Mouse (Mus musculus): Measurements from ENCODE around the gene Hist3h2ba.

Gene Hist3h2ba

DNA sequence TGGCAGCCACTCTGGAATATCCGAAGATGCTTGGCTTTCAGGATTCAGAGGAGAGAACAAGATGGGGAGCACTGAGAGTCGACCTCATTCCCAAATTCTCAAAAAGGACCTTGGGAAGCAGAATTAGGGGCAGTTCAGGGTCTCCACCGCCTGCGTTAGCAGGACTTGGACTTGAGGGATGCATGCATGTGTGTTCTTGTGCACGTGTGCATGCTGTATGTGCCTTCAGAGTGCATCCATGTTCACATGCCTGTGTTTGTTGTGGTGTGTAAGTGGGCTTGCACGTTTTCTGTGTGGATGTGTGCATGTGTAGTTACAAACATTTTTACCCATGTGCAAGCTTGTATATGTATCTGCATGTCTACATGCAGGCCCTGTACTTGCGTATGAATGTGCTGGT is 15.5 kb downstream of the Hist3h2ba start:
- no peak for DNase-seq (ENCODE audit: low read depth, low spot score)

DNA sequence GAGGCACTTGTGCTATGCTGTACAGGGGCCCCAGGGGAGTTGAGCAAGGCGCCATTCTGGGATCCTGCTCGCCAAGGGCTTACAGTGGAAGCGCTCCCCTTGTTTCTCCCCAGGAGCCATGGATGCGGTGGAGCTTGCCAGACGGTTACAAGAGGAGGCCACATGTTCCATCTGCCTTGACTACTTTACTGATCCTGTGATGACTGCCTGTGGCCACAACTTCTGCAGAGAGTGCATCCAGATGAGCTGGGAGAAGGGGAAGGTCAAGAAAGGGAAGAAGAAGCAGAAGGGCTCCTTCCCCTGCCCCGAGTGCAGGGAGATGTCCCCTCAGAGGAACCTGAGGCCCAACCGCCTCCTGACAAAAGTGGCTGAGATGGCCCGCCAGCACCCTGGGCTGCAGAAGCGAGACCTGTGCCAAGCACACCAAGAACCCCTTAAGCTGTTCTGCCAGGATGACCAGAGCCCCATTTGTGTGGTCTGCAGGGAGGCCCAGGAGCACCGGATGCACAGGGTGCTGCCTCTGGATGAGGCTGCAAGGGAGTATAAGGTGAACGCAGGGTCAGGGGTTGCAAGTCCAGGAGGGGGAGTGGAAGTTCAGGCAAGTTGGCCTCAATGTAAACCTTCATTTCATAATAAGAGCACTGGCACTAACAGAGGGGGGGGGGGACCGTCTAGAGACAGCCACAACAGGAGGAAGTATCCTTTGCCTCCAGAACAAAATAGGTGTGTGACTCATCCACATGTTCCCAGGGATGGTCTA is 16.5 kb downstream of the Hist3h2ba start:
- peak; percentile 57 for DNase-seq (ENCODE audit: low read depth, low spot score)

DNA sequence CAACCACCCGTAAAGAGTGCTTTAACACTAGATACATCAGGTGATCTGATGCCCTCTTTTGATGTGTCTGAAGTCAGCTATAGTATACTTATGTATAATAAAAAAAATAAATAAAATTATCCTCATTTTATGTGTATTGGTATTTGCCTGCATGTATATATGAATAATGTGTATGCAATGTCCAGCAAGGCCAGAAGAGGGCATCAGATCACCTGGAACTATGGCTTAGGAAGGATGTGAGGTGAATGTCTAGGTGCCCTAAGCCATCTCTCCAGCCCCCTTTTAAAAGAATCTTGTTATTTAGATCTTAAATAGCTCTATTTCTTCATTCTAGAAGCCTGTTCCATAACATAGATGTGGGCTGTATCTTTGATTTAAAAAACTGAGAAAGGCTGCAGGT is 18.6 kb downstream of the Hist3h2ba start:
- peak; percentile 49 for DNase-seq (ENCODE audit: low read depth, low spot score)

DNA sequence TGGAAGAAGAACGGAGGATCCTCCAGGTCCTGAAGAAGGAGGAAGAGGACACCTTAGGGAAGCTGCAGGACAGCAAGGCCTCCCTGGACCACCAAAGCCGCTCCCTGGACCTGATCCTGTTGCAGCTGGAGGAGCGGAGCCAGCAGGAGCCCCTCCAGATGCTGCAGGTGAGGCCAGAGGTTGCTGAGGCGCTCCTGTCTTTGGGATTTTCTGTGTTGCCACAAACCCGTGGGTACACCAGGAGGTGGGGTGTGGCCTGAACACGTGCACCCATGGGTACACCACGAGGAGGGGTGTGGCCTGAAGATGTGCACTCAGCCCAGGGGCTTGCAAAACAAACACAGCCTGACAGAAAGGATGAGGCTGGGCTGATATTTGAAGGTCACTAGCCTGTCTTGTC is 19.8 kb downstream of the Hist3h2ba start:
- no peak for DNase-seq (ENCODE audit: low read depth, low spot score)

DNA sequence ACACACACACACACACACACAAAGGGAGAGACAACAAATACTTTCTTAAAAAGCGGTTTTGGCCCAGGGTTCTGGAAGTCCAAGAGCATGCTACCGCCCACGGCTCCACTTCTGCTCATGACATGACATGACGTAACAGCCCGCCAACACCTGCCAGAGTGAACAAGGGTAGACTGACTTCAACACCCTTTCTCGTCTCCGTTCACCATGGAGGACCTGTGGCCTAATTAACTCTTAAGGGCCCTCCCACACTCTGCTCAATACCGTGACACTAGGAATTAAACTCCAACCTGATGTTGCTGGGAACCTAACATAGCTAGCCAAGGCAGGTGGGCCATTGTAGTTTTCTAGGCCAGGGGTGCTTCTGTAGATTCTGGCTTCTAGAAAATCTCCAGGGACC is 20.3 kb downstream of the Hist3h2ba start:
- no peak for DNase-seq (ENCODE audit: low read depth, low spot score)

DNA sequence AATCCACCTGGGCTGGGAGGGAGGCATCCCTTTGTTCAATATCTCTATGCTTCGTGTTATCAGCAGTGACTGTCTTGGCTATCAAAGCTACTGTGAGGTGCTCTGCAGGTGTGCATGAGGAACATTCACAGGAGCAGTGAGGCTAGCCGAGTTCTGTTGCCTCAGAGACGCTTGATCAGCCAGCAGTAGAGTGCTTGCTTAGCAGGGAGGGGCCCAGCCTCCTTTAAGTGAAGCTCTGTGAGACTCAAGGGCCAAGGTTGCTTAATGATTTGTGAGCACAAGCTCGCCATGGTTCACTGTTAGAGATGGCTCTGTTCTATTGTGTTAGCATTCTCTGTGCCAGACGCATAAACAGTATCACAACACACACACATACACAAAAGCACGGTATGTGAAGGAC is 20.9 kb downstream of the Hist3h2ba start:
- no peak for DNase-seq (ENCODE audit: low read depth, low spot score)

DNA sequence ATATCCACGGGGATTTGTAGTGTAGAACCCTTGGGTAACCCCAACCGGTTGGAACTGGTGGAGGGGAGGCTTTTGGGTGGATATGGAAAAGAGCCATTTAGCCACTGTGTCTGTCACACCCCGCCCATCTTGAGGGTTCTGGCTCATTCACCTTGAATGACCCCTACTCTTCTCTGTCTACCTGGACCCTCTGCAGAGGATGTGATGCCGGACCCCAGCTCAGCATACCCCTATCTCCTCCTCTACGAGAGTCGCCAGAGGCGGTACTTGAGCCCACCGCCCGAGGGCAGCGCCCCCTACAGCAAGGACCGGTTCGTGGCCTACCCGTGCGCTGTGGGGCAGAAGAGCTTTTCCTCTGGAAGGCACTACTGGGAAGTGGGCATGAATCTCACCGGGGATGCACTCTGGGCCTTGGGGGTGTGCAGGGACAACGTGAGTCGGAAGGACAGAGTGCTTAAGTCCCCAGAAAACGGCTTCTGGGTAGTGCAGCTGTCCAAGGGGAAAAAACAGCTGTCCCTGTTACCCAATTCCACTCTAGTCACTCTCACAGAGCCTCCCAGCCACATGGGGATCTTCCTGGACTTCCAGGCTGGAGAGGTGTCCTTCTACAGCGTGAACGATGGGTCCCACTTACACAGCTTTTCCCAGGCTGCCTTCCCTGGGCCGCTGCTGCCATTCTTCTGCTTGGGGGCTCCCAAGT is 22.3 kb downstream of the Hist3h2ba start:
- DNase-seq (ENCODE audit: low read depth, low spot score), result peak; percentile 29

DNA sequence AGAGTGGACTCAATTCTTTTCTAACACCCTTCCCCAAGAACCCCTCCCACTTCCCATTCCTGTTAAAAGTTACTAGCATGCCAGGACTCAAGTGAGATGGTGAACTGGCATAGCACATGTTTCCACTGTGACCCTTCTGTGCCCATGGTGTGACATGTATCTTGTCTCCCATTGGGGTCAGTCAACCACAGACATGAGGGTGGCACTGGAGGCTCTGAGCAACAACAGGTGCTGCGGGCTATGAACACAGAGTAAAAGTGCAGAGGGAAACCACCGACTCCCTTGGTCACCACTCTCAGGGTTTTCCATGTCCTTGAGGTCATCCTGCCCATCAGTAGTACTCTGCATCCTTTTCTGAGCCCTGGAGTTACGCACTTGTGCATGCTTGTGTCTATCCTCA is 23.1 kb downstream of the Hist3h2ba start:
- no peak for DNase-seq (ENCODE audit: low read depth, low spot score)

DNA sequence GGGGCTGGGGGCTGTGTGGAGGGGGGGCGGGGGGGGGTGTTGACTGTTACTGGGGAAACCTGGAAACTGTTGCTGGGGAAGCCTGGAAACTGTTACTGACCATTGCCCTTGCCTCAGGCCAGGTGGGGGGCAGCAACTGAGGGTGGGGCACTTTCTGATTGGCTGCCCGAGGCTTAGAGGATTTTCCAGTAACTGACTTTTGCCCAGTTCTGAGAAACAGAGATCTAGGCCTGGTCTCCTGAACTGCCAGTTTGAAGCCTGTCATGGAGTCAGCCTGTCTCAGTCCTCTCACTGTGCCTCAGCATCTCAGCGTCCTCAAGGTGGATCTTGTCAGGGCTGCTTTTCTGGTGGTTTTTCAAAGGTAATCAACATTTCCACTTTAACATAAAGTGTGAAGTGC is 25.7 kb downstream of the Hist3h2ba start:
- DNase-seq (ENCODE audit: low read depth, low spot score), result no peak

DNA sequence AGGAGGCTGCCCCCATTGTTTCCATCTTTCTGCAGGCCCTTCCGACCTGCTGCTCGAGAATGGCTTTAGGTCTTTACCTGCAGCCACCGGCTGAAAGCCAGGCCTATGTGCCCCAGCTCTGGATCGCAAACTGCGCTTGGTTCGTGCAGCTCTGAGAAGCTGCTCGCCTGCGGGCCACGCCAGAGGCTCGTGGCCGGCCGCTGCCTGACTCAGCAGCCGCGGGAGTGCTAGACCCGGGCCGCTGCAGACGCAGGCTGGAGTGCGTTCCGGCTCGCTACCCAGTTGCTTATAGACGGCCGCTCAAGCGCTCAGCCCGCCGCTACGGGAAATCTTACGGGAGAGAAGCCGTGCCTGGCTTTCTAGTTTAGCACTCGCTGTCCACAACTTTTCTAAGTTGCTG is 28.4 kb downstream of the Hist3h2ba start:
- peak; percentile 44 for DNase-seq (ENCODE audit: low read depth, low spot score)

DNA sequence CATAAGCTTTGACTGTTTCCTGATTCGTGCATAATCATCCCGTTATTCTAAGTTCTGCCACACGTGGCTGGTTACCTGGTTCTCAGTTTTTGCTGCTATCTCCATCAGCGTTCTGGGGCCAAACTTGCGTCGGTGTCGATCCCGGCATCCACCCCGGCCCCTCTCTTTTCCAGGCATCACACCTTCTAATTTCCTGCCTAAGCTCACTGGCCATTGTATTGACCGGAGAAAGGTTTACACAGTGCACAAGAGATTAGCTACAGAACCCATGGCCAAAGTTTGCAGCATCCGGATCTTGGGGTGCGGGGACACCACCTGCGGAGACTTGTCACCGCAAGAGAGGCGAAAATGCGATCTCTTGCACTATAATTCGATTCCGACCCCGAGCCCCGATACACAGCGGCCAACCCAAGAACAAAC is 28.9 kb downstream of the Hist3h2ba start:
- no peak for DNase-seq (ENCODE audit: low read depth, low spot score)

DNA sequence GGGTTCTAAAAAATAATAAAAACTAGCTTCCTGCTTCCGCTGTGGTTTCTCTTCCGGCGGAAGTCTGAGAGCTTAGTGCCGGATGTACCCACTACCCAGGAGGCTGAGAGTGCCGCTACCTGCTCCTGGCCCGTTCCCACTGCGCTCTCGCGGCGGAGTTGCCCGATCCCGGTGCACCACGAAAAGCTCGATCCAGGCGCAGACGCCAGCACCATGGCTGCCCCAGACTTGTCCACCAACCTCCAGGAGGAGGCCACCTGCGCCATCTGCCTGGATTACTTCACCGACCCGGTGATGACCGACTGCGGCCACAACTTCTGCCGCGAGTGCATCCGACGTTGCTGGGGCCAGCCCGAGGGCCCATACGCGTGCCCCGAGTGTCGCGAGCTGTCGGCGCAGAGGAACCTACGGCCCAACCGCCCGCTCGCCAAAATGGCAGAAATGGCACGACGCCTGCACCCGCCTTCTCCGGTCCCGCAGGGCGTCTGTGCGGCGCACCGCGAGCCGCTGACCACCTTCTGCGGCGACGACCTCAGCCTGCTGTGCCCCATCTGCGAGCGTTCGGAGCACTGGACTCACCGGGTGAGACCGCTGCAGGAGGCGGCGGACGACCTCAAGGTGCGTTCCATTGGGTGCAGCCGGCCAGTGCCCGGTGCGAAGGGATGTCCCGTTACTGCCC is 29.4 kb downstream of the Hist3h2ba start, which contains the start of gene Trim11:
TSS of gene Trim11 (plus strand) at position 67 of the 679 bp plus-strand sequence.
- DNase-seq (ENCODE audit: low read depth, low spot score), result peak; percentile 89

DNA sequence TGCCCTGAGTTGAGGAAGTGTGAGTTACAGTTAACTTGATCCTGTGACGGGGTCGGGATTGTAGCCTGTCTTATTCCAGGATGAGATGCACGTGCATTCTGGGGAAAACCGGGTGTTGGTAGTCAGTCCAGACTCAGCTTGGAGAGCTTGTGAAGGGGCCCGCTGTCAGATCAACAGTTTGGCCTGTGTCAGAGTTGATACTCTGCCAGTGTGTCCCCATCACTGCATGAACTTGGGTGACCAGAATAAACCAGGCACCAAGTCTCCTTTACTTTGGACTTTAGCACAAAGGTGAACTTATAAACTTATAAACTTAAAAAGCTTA is 29.9 kb downstream of the Hist3h2ba start:
- peak; percentile 25 for DNase-seq (ENCODE audit: low read depth, low spot score)

DNA sequence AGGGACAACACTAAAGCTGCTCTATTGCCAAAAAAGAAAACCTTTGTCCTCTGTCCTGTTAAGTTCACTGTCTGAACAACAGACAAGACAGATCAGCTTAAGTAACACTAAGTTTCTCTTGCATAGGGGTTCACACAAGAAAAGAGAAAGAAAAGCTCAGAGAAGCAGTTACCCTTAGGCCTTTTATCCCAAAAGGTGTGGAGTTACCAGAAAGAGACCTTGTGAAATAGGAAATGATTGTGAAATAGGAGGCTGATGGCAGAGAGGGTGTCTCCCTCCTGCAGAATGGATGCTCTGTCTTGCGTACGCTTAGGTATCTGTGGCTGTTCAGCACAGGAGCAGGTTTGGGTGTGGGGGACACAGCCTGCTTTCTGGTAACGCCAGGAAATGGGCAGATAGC is 30.5 kb downstream of the Hist3h2ba start:
- no peak for DNase-seq (ENCODE audit: low read depth, low spot score)

DNA sequence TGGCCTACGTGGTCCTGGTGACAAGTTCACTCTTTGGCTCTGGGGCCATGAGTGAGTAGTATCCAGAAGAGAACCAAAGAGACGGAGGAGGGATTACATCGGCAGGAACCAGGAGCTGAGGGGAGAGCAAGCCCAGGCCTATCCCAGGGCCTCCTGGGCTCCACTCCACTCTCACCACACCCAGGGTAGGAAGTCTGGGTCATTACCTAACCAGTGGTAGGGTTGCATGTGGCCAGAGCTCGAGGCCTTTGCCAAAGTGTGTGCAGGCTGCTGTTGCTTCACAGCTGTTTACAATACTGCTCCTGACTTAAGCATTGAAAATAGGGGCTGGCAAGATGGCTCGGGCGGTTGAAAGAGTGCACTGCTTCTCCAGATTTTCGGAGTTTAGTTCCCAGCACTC is 30.9 kb downstream of the Hist3h2ba start:
- DNase-seq (ENCODE audit: low read depth, low spot score), result no peak

DNA sequence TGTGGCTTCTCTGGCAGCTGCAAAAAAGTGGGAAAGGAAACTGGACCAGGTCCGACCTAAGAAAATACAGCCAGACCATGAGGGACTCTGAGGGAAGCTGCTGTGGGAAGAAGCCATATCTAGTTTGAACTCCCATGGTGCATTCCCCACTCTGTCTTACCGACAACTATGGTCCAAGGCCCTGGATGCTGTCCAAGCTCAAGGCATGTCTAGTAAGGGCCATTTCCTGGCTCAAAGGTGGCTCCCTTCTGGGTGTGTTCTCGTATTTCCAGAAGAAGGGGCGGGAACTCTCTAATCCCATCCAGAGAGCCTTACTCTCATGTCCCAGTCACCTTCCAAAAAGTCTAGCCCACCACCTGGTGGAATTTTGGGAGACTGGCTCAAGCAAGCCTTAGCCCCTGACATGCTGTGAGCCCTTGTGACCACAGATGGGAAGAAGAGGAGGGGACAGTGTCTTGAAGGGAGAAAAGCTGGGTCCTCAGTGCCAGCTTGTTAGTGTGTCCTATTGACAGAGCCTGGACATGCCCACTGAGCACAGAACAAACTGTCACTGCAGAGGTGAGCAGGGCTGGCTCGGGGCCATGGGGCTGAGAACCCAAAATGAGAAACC is 31.8 kb downstream of the Hist3h2ba start:
- peak; percentile 32 for DNase-seq (ENCODE audit: low read depth, low spot score)

DNA sequence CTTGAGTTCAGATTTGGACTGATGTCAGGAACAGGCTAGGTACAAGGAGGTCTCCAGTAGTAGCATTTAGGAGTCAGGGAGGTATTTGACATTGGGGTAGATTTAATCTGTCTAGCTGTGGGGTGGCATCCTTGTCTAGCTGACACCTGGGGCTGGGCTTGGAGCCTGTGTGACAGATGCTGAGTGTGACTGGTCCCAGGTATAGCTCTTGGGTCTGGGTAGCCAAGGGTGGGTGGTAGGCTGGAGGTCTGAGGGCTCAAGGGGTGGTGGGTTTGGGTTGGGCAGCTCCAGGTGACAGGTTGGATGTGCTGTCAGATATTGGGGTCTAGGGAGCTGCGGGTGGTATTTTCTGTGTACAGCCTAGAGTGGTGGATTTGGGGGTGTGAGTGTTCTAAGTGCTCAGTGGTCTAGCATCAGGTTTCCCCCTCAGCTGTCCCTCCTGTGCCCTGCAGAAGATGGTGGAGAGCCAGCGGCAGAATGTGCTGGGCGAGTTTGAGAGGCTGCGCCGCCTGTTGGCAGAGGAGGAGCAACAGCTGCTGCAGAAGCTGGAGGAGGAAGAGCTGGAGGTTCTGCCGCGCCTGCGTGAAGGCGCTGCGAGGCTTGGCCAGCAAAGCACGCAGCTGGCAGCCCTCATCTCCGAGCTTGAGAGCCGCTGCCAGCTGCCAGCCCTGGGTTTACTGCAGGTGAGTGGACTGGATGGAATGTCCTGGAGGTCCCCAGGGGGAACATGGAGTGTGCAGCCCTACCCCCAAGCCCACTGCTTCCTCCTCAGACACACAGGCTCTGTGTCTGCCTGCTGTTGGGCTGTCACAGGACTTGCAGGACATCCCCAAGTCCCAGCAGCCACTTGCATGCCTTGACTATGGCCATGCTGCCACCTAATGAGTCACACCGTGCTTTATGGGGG is 33.1 kb downstream of the Hist3h2ba start:
- DNase-seq (ENCODE audit: low read depth, low spot score), result peak; percentile 66

DNA sequence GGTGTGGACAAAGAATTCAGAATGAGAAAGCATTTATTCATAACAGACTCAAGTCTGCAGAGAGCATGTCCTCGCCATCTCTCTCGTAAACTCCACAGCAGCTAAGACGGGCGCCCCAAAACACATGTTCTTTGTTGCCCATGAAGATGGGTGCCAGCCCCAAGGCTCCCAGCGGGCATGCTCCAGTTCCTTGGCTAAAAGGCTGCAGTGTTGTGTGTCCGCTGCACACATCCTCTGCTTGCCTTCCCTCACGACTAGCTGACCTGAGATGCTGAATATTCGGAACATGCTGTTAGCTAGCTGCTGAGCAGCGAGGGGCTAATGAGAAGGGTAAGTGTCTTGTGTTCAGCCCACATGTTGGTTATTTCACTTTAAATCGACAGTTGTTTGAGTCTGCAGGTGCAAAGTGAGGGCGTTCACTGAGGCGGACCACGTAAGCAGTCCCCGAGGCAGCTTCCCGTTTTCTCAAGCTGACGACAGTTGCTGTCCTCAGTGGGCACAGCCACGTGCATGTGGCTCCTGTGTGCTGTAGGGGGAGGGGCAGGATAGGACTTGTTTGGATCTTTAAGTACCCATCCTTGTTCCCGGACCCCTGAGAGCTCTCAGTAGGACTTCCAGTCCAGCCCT is 33.9 kb downstream of the Hist3h2ba start:
- DNase-seq (ENCODE audit: low read depth, low spot score), result no peak

DNA sequence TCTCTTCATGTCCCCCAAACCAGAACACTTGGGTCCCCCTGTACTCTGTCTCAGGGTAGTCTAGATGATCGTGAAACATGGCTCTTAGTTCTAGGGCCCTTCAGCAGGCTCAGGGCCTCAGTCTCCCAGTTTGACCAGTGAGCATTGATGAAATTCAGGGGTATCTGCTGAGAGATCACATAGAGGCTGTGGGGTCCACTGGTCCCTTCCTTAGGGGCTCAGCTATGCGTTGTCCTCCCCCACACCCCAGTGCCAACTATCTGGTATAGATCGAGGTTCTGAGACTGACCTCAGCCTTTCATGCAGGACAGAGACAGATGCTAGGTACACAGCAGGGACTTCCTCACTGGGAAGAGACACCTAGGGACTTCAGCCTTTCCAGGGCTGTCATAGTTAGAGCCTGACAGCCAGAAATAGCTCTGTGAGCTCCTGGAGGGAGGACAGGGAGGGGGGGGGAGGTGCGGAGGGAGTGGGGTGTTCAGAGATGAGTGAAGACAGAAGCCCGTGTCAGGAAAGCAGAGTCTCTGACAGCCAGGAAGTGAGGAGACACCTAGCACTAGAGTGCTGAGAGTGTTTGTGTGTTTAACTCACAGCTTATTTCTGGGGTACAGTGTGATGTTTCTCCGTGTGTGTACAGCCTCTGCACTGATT is 35.1 kb downstream of the Hist3h2ba start:
- no peak for DNase-seq (ENCODE audit: low read depth, low spot score)

DNA sequence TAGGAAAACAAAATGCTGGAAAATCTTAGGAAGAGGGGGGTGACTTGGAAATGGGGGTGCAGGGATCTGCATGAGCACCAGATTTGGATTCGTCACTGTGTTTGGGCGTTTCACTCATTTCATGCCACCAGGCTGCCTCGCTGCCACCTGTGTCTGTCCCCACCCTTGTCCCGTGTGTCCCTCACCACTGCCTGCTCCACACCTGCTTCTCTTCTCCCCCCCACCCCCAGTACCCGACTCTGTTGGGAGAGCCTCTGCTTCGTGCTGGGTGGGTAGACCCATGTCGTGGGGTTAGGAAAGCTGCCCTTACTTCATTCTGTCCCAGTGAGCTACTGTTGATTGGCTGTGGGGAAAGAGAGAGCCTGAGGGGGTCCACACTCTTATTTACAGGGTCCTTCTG is 35.9 kb downstream of the Hist3h2ba start:
- DNase-seq (ENCODE audit: low read depth, low spot score), result no peak
